Mouse (Mus musculus) ES-E14 (cell line): ENCODE results near the gene Susd1.

Experiments
- CHD2 ChIP-seq: IDR thresholded peaks from 2 replicates; pipeline ENCODE4 v1.6.1; 2014; ENCODE audit warnings: mild to moderate bottlenecking, low read depth, low read length, inconsistent platforms
- HCFC1 ChIP-seq: IDR thresholded peaks from 2 replicates; pipeline ENCODE4 v1.6.1; 2012; ENCODE audit warnings: low read length, inconsistent platforms, borderline replicate concordance; ENCODE audit not compliant: insufficient read depth
- MAFK ChIP-seq: IDR thresholded peaks from 2 replicates; pipeline ENCODE4 v1.6.1; 2014; ENCODE audit warnings: mild to moderate bottlenecking, low read depth, low read length, inconsistent platforms; ENCODE audit not compliant: insufficient read depth
- ZC3H11A ChIP-seq: IDR thresholded peaks from 2 replicates; pipeline ENCODE4 v1.6.1; 2012; ENCODE audit warnings: low read depth, mild to moderate bottlenecking, inconsistent platforms, low read length, borderline replicate concordance
- ZNF384 ChIP-seq: IDR thresholded peaks from 2 replicates; pipeline ENCODE4 v1.6.1; 2012; ENCODE audit warnings: low read depth, low read length, inconsistent platforms

- no peak for TF ChIP-seq ZNF384
- no peak for TF ChIP-seq ZC3H11A
- no peak for TF ChIP-seq HCFC1
- no peak for TF ChIP-seq MAFK
- TF ChIP-seq CHD2, result no peak
Measured at GRCm38 (mm10) chr4:59335616-59336438, 102.6 kb downstream of the Susd1 start.
